12 mouse cellular contexts compared by ENCODE assay signal in genomic region chr11:72474926-72475325, GRCm38 (mm10). TPM values are rescaled to one million over a fixed set of nuclear protein-coding genes. Genes with fewer than 3 reads are reported as not detected.
DNase-seq lines count a peak whose midpoint lies in the region; ATAC-seq and TF ChIP-seq lines count a peak whose summit lies in the region.
"Had no signal": no experiment of that assay in that cellular context is flagged by ENCODE, and none has a peak within 500 bp of the region (broad histone marks: within the 10 kb centered on the region; RNA-seq: fewer than 3 reads in every experiment).

No protein-coding gene starts in this region.

- H3K4me2 ChIP-seq in hindbrain, embryonic 16.5 days (ENCODE audit: low read length) = no peak overlapping the region
- no peak overlapping the region for H3K4me2 ChIP-seq in midbrain, embryonic 11.5 days
- no peak overlapping the region for H3K4me2 ChIP-seq in midbrain, embryonic 15.5 days
- H3K4me2 ChIP-seq: embryonic facial prominence, embryonic 12.5 days; forebrain, embryonic 15.5 days had no signal

- H3K27me3 ChIP-seq in hindbrain, embryonic 10.5 days (ENCODE audit: insufficient read depth, poor library complexity, severe bottlenecking) = no peaks in the 10 kb centered on the region
- no peaks in the 10 kb centered on the region for H3K27me3 ChIP-seq in hindbrain, embryonic 16.5 days (replicated peaks; ENCODE audit: control insufficient read depth, insufficient read depth, low read length)
- no peaks in the 10 kb centered on the region for H3K27me3 ChIP-seq in midbrain, embryonic 11.5 days (ENCODE audit: control insufficient read depth, insufficient read depth, low read length)
- no peaks in the 10 kb centered on the region for H3K27me3 ChIP-seq in midbrain, embryonic 15.5 days (replicated peaks)
- H3K27me3 ChIP-seq in liver, adult 2 months (ENCODE audit: control insufficient read depth, insufficient read depth, low read length) = no peaks in the 10 kb centered on the region
- H3K27me3 ChIP-seq: embryonic facial prominence, embryonic 12.5 days; forebrain, embryonic 15.5 days had no signal

- ATAC-seq in hindbrain, embryonic 16.5 days = no peak
- no peak for ATAC-seq in midbrain, embryonic 11.5 days (ENCODE audit: low FRiP score)
- no peak for ATAC-seq in midbrain, embryonic 15.5 days (replicated peaks)
- ATAC-seq in CD4-positive, CD25-positive, alpha-beta regulatory T cell, adult 4 months = no peak
- ATAC-seq: forebrain, embryonic 15.5 days had no signal

- H3K27ac ChIP-seq in hindbrain, embryonic 10.5 days = peak overlapping the region; percentile 69
- H3K27ac ChIP-seq in hindbrain, embryonic 16.5 days (ENCODE audit: low read depth, low read length) = no peak overlapping the region
- no peak overlapping the region for H3K27ac ChIP-seq in midbrain, embryonic 11.5 days (ENCODE audit: low read depth, low read length)
- H3K27ac ChIP-seq in midbrain, embryonic 15.5 days = no peak overlapping the region
- peak overlapping the region; percentile 94 for H3K27ac ChIP-seq in liver, adult 2 months (replicated peaks; ENCODE audit: insufficient read depth, low read depth, low read length)
- H3K27ac ChIP-seq: embryonic facial prominence, embryonic 12.5 days; forebrain, embryonic 15.5 days had no signal

- TF ChIP-seq POLR2A in liver, adult 2 months (IDR thresholded peaks at IDR 0.05; ENCODE audit: extremely low read depth, insufficient read depth, low read length) = peak; percentile 10; the same call in 1 of the 2 replicates

- 77% methylated on average over 3 of the region's 3 CpGs for WGBS in hindbrain, embryonic 10.5 days
- WGBS in hindbrain, embryonic 16.5 days = 81% methylated on average over 3 of the region's 3 CpGs
- 91% methylated on average over 3 of the region's 3 CpGs for WGBS in midbrain, embryonic 11.5 days
- 81% methylated on average over 3 of the region's 3 CpGs for WGBS in midbrain, embryonic 15.5 days
- 20% methylated on average over 3 of the region's 3 CpGs for WGBS in liver, adult 2 months

- no peak for TF ChIP-seq CTCF in liver, adult 2 months (IDR thresholded peaks at IDR 0.05; ENCODE audit: low read depth, low read length)

- DNase-seq in hindbrain, embryonic 10.5 days (ENCODE audit: low spot score) = no peak
- DNase-seq in midbrain, embryonic 11.5 days (ENCODE audit: low spot score, missing footprints) = peak; percentile 54
- DNase-seq in liver, adult 2 months (ENCODE audit: extremely low read depth, low read depth, low spot score) = peak; percentile 96
- no peak for DNase-seq in left cerebral cortex, adult 8-10 months (ENCODE audit: low spot score in 2 of 2)
- DNase-seq: cerebellum, adult 8-10 months had no signal

- H3K4me1 ChIP-seq in hindbrain, embryonic 10.5 days (replicated peaks) = peaks cover 73% of the 10 kb centered on the region
- peaks cover 7% of the 10 kb centered on the region for H3K4me1 ChIP-seq in hindbrain, embryonic 16.5 days (ENCODE audit: control insufficient read depth, insufficient read depth, low read depth, low read length)
- no peaks in the 10 kb centered on the region for H3K4me1 ChIP-seq in midbrain, embryonic 11.5 days (ENCODE audit: control insufficient read depth, insufficient read depth, low read length)
- H3K4me1 ChIP-seq in midbrain, embryonic 15.5 days = peaks cover 7% of the 10 kb centered on the region
- H3K4me1 ChIP-seq in liver, adult 2 months (ENCODE audit: control insufficient read depth, insufficient read depth, low read length) = peaks cover 40% of the 10 kb centered on the region
- H3K4me1 ChIP-seq: forebrain, embryonic 15.5 days had no signal

- H3K4me3 ChIP-seq in hindbrain, embryonic 10.5 days = no peak overlapping the region
- H3K4me3 ChIP-seq in hindbrain, embryonic 16.5 days (ENCODE audit: low read length) = no peak overlapping the region
- H3K4me3 ChIP-seq in midbrain, embryonic 11.5 days (ENCODE audit: low read depth, low read length) = no peak overlapping the region
- H3K4me3 ChIP-seq in midbrain, embryonic 15.5 days = no peak overlapping the region
- peak overlapping the region; percentile 61 for H3K4me3 ChIP-seq in liver, adult 2 months (ENCODE audit: insufficient read depth, low read depth, low read length)
- H3K4me3 ChIP-seq: embryonic facial prominence, embryonic 12.5 days; forebrain, embryonic 15.5 days had no signal

- H3K9ac ChIP-seq in hindbrain, embryonic 16.5 days (ENCODE audit: low read depth, low read length) = no peak overlapping the region
- no peak overlapping the region for H3K9ac ChIP-seq in midbrain, embryonic 11.5 days (ENCODE audit: low read length)
- no peak overlapping the region for H3K9ac ChIP-seq in midbrain, embryonic 15.5 days
- peak overlapping the region; percentile 78 for H3K9ac ChIP-seq in liver, adult 2 months (ENCODE audit: low read depth, low read length)
- H3K9ac ChIP-seq: embryonic facial prominence, embryonic 12.5 days; forebrain, embryonic 15.5 days had no signal

- H3K36me3 ChIP-seq in hindbrain, embryonic 10.5 days = 0 out of 2 replicates have a peak, but pooled peaks cover 3% of the 10 kb centered on the region
- peaks cover 6% of the 10 kb centered on the region; the same call in 1 of the 2 replicates for H3K36me3 ChIP-seq in hindbrain, embryonic 16.5 days (ENCODE audit: control insufficient read depth, insufficient read depth, low read length)
- no peaks in the 10 kb centered on the region for H3K36me3 ChIP-seq in midbrain, embryonic 11.5 days (ENCODE audit: control insufficient read depth, insufficient read depth, low read length)
- H3K36me3 ChIP-seq in midbrain, embryonic 15.5 days (replicated peaks) = 0 out of 2 replicates have a peak, but pooled peaks cover 5% of the 10 kb centered on the region
- H3K36me3 ChIP-seq in liver, adult 2 months (ENCODE audit: control insufficient read depth, insufficient read depth, low read length) = no peaks in the 10 kb centered on the region
- H3K36me3 ChIP-seq: embryonic facial prominence, embryonic 12.5 days; forebrain, embryonic 15.5 days had no signal

- no peaks in the 10 kb centered on the region; the same call in 1 of the 2 replicates for H3K79me2 ChIP-seq in liver, adult 2 months (ENCODE audit: control insufficient read depth, insufficient read depth, low read length)

- no peaks in the 10 kb centered on the region for H3K9me3 ChIP-seq in hindbrain, embryonic 10.5 days
- H3K9me3 ChIP-seq in hindbrain, embryonic 16.5 days (ENCODE audit: control insufficient read depth, low read length) = no peaks in the 10 kb centered on the region
- no peaks in the 10 kb centered on the region for H3K9me3 ChIP-seq in midbrain, embryonic 11.5 days (ENCODE audit: control insufficient read depth, low read length)
- no peaks in the 10 kb centered on the region for H3K9me3 ChIP-seq in midbrain, embryonic 15.5 days
- H3K9me3 ChIP-seq: embryonic facial prominence, embryonic 12.5 days; forebrain, embryonic 15.5 days had no signal

RNA-seq across cellular contexts. Expression of gene Spns2, which starts 14.8 kb away (rescaled TPM):
- 4.0 and 5.5 TPM in 2 replicates for polyA plus RNA-seq in hindbrain, embryonic 10.5 days (2016; fragmentation: Nextera tagmentation; extraction: Ambion mirVana)
- 6.0 and 8.2 TPM in 2 replicates for polyA plus RNA-seq in hindbrain, embryonic 16.5 days (2015; fragmentation: Nextera tagmentation; extraction: Ambion mirVana)
- 4.0 and 4.7 TPM in 2 replicates for polyA plus RNA-seq in midbrain, embryonic 11.5 days (2014; fragmentation: Nextera tagmentation; extraction: Ambion mirVana)
- 10.7 and 11.6 TPM in 2 replicates for polyA plus RNA-seq in midbrain, embryonic 15.5 days (2015; fragmentation: Nextera tagmentation; extraction: Ambion mirVana)
- total RNA-seq in liver, adult 2 months (2014; rRNA removed) = 25.4 and 41.1 TPM in 2 replicates
- 47.3 and 65.1 TPM in 2 replicates for polyA plus RNA-seq in liver, adult 2 months (2012; rRNA removed)
- polyA plus RNA-seq in CD4-positive, CD25-positive, alpha-beta regulatory T cell, adult 4 months (2017; shearing (Covaris generic)) = not detected
- total RNA-seq in left cerebral cortex, adult 8-10 months (2022) = 10 to 100 TPM; 47.3 to 55.4 (median 51.1) TPM

RNA-seq across cellular contexts. Expression of gene Mybbp1a, which starts 33.8 kb away (rescaled TPM):
- 148 and 215 TPM in 2 replicates for polyA plus RNA-seq in hindbrain, embryonic 10.5 days (2016; fragmentation: Nextera tagmentation; extraction: Ambion mirVana)
- 54.2 and 63.0 TPM in 2 replicates for polyA plus RNA-seq in hindbrain, embryonic 16.5 days (2015; fragmentation: Nextera tagmentation; extraction: Ambion mirVana)
- 142 and 144 TPM in 2 replicates for polyA plus RNA-seq in midbrain, embryonic 11.5 days (2014; fragmentation: Nextera tagmentation; extraction: Ambion mirVana)
- 67.5 and 69.4 TPM in 2 replicates for polyA plus RNA-seq in midbrain, embryonic 15.5 days (2015; fragmentation: Nextera tagmentation; extraction: Ambion mirVana)
- total RNA-seq in liver, adult 2 months (2014; rRNA removed) = 13.7 and 18.8 TPM in 2 replicates
- 14.8 and 21.6 TPM in 2 replicates for polyA plus RNA-seq in liver, adult 2 months (2012; rRNA removed)
- polyA plus RNA-seq in CD4-positive, CD25-positive, alpha-beta regulatory T cell, adult 4 months (2017; shearing (Covaris generic)) = 100 to 1,000 TPM in 1 of 2 experiments, 10 to 100 TPM in 1; 73.7 to 102 TPM
- 10 to 100 TPM; 48.1 to 54.6 (median 51.3) TPM for total RNA-seq in left cerebral cortex, adult 8-10 months (2022)

RNA-seq across cellular contexts. Expression of gene Ggt6, which starts 39.6 kb away (rescaled TPM):
- polyA plus RNA-seq in hindbrain, embryonic 10.5 days (2016; fragmentation: Nextera tagmentation; extraction: Ambion mirVana) = not detected in 2 replicates
- not detected in 2 replicates for polyA plus RNA-seq in hindbrain, embryonic 16.5 days (2015; fragmentation: Nextera tagmentation; extraction: Ambion mirVana)
- not detected in 2 replicates for polyA plus RNA-seq in midbrain, embryonic 11.5 days (2014; fragmentation: Nextera tagmentation; extraction: Ambion mirVana)
- not detected in 2 replicates for polyA plus RNA-seq in midbrain, embryonic 15.5 days (2015; fragmentation: Nextera tagmentation; extraction: Ambion mirVana)
- total RNA-seq in liver, adult 2 months (2014; rRNA removed) = 13.6 and 16.2 TPM in 2 replicates
- polyA plus RNA-seq in liver, adult 2 months (2012; rRNA removed) = 33.7 and 44.3 TPM in 2 replicates
- polyA plus RNA-seq in CD4-positive, CD25-positive, alpha-beta regulatory T cell, adult 4 months (2017; shearing (Covaris generic)) = not detected
- under 1 TPM in 1 of 4 experiments, not detected in 3; 0.23 TPM for total RNA-seq in left cerebral cortex, adult 8-10 months (2022)
- polyA plus RNA-seq: forebrain, embryonic 15.5 days; lung, embryonic 16.5 days; midbrain, postnatal 0 days had no signal

Comparison
In these comparisons a context has a peak if more than half of its experiments do, and no peak if none do; other contexts are left out.
1. H3K27ac ChIP-seq: peak in hindbrain, embryonic 10.5 days (single experiment) and liver, adult 2 months (single experiment); none in hindbrain, embryonic 16.5 days (single experiment), midbrain, embryonic 11.5 days (single experiment) and midbrain, embryonic 15.5 days (single experiment).
2. DNase-seq: peak in midbrain, embryonic 11.5 days (single experiment) and liver, adult 2 months (single experiment); none in hindbrain, embryonic 10.5 days (single experiment) and left cerebral cortex, adult 8-10 months (0 of 2).
3. RNA of gene Ggt6, which starts 39.6 kb away (polyA plus RNA-seq): 33.7 to 44.3 TPM in liver, adult 2 months; not detected in hindbrain, embryonic 10.5 days, not detected in hindbrain, embryonic 16.5 days, not detected in midbrain, embryonic 11.5 days, not detected in midbrain, embryonic 15.5 days and not detected in CD4-positive, CD25-positive, alpha-beta regulatory T cell, adult 4 months; every median in the first group is over 10 times any median in the second.